Mouse (Mus musculus) E14TG2a.4 (cell line): Measurements from ENCODE around the gene Gpr39.
A peak's percentile ranks its signal among the peaks of the same experiment; 100 is the strongest.

ENCODE experiments used
- H3K27me3 ChIP-seq: 2 replicates; pipeline ENCODE4 v1.6.1; 2014; ENCODE audit warnings: low read length, control low read depth; ENCODE audit not compliant: insufficient read depth
- H3K36me3 ChIP-seq: 2 replicates; pipeline ENCODE4 v1.6.1; 2014; ENCODE audit warnings: low read length, control low read depth; ENCODE audit not compliant: insufficient read depth
- H3K4me1 ChIP-seq: replicated peaks from 2 replicates; pipeline ENCODE4 v1.6.1; 2014; ENCODE audit warnings: low read depth, low read length, control low read depth
- H3K4me3 ChIP-seq: replicated peaks from 2 replicates; pipeline ENCODE4 v1.5.1; 2014; ENCODE audit warnings: mild to moderate bottlenecking, low read length
- H3K9me3 ChIP-seq: 2 replicates; pipeline ENCODE4 v1.6.1; 2014; ENCODE audit warnings: low read length, control low read depth
- CTCF ChIP-seq: conservative IDR thresholded peaks from 2 replicates; pipeline ENCODE4 v1.5.1; 2014; ENCODE audit warnings: low read length
- NANOG ChIP-seq: IDR thresholded peaks from 2 replicates; pipeline ENCODE4 v1.6.1; 2014; ENCODE audit warnings: borderline replicate concordance, low read length, mixed read lengths
- POU5F1 ChIP-seq: IDR thresholded peaks from 2 replicates; pipeline ENCODE4 v1.6.1; 2014; ENCODE audit warnings: low read length, borderline replicate concordance

The Gpr39 gene

GRCm38 (mm10) chr1:125660901-125661300, 15.9 kb upstream of the Gpr39 start:
- TF ChIP-seq POU5F1 (no peak), CTCF (0 out of 2 replicates have a peak, but pooled peaks have one; percentile 13)
- no peak overlapping the region for H3K4me3 ChIP-seq
- no peaks in the 10 kb centered on the region for H3K27me3 ChIP-seq
- peaks cover 10% of the 10 kb centered on the region for H3K4me1 ChIP-seq
- no peaks in the 10 kb centered on the region for H3K36me3 ChIP-seq
- H3K9me3 ChIP-seq, result peaks cover 2% of the 10 kb centered on the region; the same call in 1 of the 2 replicates

DNA sequence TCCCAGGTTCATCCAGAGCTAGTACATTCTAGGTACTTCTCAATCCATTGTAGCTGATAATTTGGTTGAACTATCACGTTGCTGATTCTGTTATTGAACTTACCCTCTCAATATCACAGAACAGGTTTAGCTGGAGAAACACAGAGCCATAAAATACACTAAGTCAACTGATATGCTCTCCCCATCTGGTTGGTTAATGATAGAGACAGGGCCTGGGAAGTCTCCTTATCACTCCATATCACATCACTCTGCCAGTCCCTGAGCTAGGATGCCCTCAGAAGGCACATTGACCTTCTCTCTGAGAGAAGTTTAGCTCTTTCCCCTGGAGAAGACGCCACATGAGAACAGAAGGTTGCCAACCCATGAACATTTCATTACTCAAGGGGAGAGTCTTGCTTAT, 14.7 kb upstream of the Gpr39 start:
- H3K4me3 ChIP-seq, result no peak overlapping the region
- TF ChIP-seq NANOG, result no peak
- TF ChIP-seq CTCF, result no peak
- TF ChIP-seq POU5F1, result no peak
- H3K36me3 ChIP-seq, result no peaks in the 10 kb centered on the region
- H3K4me1 ChIP-seq, result peaks cover 10% of the 10 kb centered on the region
- H3K9me3 ChIP-seq, result peaks cover 2% of the 10 kb centered on the region; the same call in 1 of the 2 replicates
- H3K27me3 ChIP-seq, result no peaks in the 10 kb centered on the region

GRCm38 (mm10) chr1:125662660-125663059, 14.1 kb upstream of the Gpr39 start:
- Histone ChIP-seq H3K4me1 (peaks cover 10% of the 10 kb centered on the region), H3K27me3 (no peaks in the 10 kb centered on the region), H3K4me3 (no peak overlapping the region), H3K9me3 (peaks cover 2% of the 10 kb centered on the region; the same call in 1 of the 2 replicates), H3K36me3 (no peaks in the 10 kb centered on the region)
- TF ChIP-seq POU5F1 (no peak), NANOG (no peak), CTCF (no peak)

DNA sequence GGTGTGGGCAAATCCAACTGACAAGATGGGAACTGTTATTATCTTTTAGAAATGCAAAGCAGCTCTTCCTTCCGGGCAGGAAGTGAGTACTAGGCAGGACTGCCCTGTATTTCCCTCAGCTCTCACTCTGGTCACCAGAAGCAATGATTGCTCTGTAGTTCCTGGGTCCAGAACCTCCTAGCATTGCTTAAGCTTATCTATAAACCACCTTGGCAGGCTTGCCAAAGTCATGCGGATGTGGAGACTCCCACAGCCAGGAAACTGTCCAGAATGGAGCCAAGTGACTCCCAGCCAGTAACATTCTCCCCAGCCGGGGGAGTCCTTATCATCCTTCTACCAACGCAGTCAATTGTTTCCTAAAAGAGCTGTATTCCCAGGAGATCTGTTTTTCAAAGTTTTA, 13.7 kb upstream of the Gpr39 start:
- Histone ChIP-seq H3K4me1 (peaks cover 10% of the 10 kb centered on the region), H3K9me3 (peaks cover 2% of the 10 kb centered on the region; the same call in 1 of the 2 replicates), H3K27me3 (no peaks in the 10 kb centered on the region), H3K4me3 (no peak overlapping the region), H3K36me3 (no peaks in the 10 kb centered on the region)
- TF ChIP-seq NANOG (no peak), POU5F1 (no peak), CTCF (no peak)

- H3K27me3 ChIP-seq, result no peaks in the 10 kb centered on the region
- peaks cover 10% of the 10 kb centered on the region for H3K4me1 ChIP-seq
- TF ChIP-seq NANOG, result no peak
- TF ChIP-seq CTCF, result no peak
- no peak for TF ChIP-seq POU5F1
- no peak overlapping the region for H3K4me3 ChIP-seq
- H3K36me3 ChIP-seq, result no peaks in the 10 kb centered on the region
- peaks cover 2% of the 10 kb centered on the region; the same call in 1 of the 2 replicates for H3K9me3 ChIP-seq
These were observed 11.6 kb upstream of the Gpr39 start for GRCm38 (mm10) chr1:125665127-125665637.

GRCm38 (mm10) chr1:125669035-125669434, 7.8 kb upstream of the Gpr39 start:
- Histone ChIP-seq H3K4me3 (no peak overlapping the region), H3K36me3 (no peaks in the 10 kb centered on the region), H3K27me3 (no peaks in the 10 kb centered on the region), H3K4me1 (no peaks in the 10 kb centered on the region), H3K9me3 (no peaks in the 10 kb centered on the region)
- TF ChIP-seq CTCF (peak; percentile 50), POU5F1 (no peak), NANOG (no peak)

GRCm38 (mm10) chr1:125675186-125675585, 1.6 kb upstream of the Gpr39 start:
- Histone ChIP-seq H3K4me1 (peaks cover 17% of the 10 kb centered on the region), H3K27me3 (peaks cover 19% of the 10 kb centered on the region), H3K9me3 (no peaks in the 10 kb centered on the region), H3K36me3 (no peaks in the 10 kb centered on the region), H3K4me3 (no peak overlapping the region)
- TF ChIP-seq NANOG, result no peak
- no peak for TF ChIP-seq CTCF
- TF ChIP-seq POU5F1, result no peak

DNA sequence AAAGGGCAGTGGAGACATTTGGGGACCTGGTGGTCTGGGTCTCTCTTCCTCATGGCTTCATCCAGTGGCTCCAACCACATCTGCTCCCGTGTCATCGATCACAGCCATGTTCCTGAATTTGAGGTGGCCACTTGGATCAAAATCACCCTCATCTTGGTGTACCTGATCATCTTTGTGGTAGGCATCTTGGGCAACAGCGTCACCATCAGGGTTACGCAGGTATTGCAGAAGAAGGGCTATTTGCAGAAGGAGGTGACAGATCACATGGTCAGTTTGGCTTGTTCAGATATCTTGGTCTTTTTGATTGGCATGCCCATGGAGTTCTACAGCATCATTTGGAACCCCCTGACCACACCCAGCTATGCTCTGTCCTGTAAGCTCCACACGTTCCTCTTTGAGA, 491 bp downstream of the Gpr39 start:
- H3K9me3 ChIP-seq, result no peaks in the 10 kb centered on the region
- H3K36me3 ChIP-seq, result no peaks in the 10 kb centered on the region
- peaks cover 19% of the 10 kb centered on the region for H3K27me3 ChIP-seq
- H3K4me3 ChIP-seq, result peak overlapping the region; percentile 64
- peak; percentile 33; the same call in 1 of the 2 replicates for TF ChIP-seq CTCF
- TF ChIP-seq NANOG, result no peak
- peaks cover 17% of the 10 kb centered on the region for H3K4me1 ChIP-seq

GRCm38 (mm10) chr1:125679522-125680077, 2.8 kb downstream of the Gpr39 start:
- H3K4me1 ChIP-seq, result peaks cover 21% of the 10 kb centered on the region
- peaks cover 19% of the 10 kb centered on the region for H3K27me3 ChIP-seq
- no peak overlapping the region for H3K4me3 ChIP-seq
- no peaks in the 10 kb centered on the region for H3K9me3 ChIP-seq
- no peaks in the 10 kb centered on the region for H3K36me3 ChIP-seq
- TF ChIP-seq NANOG (no peak), POU5F1 (no peak), CTCF (no peak)
